Mouse (Mus musculus) limb, embryonic 10.5 days (tissue): ENCODE results near the gene Csf3. TPM values are rescaled to one million over a fixed set of nuclear protein-coding genes. Genes with fewer than 3 reads are reported as not detected.
A peak's percentile ranks its signal among the peaks of the same experiment; 100 is the strongest.

Experiments used
- DNase-seq: peaks from one replicate; pipeline ENCODE4 v3.0.0-alpha.2; 2017; ENCODE audit warnings: low spot score
- H3K27ac ChIP-seq: fragments of 300-500 bp; sonication (generic); 2 replicates; pipeline ENCODE4 v1.5.1; 2016; ENCODE audit warnings: mild to moderate bottlenecking
- H3K27me3 ChIP-seq: fragments of 300-500 bp; sonication (generic); 2 replicates; pipeline ENCODE4 v1.6.1; 2016; ENCODE audit warnings: low read depth, mild to moderate bottlenecking; ENCODE audit not compliant: poor library complexity, severe bottlenecking
- H3K36me3 ChIP-seq: fragments of 300-500 bp; sonication (generic); 2 replicates; pipeline ENCODE4 v1.6.1; 2016; ENCODE audit warnings: mild to moderate bottlenecking, moderate library complexity
- H3K4me1 ChIP-seq: fragments of 300-500 bp; sonication (generic); 2 replicates; pipeline ENCODE4 v1.6.1; 2016
- H3K4me3 ChIP-seq: fragments of 300-500 bp; sonication (generic); 2 replicates; pipeline ENCODE4 v1.5.1; 2016; ENCODE audit warnings: mild to moderate bottlenecking, moderate library complexity
- H3K9me3 ChIP-seq: fragments of 300-500 bp; sonication (generic); replicated peaks from 2 replicates; pipeline ENCODE4 v1.6.1; 2016; ENCODE audit warnings: mild to moderate bottlenecking
- WGBS: fragments of 180-500 bp; shearing (Covaris S2); methylation state at CpG from one replicate; pipeline ENCODE4 v1.1.7; 2016; 5-methylcytosine and 5-hydroxymethylcytosine counted together
- polyA plus RNA-seq: library from polyadenylated mRNA; unstranded; fragments of >200 nt; fragmentation: Nextera tagmentation; extraction: Ambion mirVana; gene quantifications from 2 replicates; pipeline ENCODE4 v1.2.1, GENCODE M21; 2016

Gene Csf3
- polyA plus RNA-seq, 1 experiment from 2014 or later: not detected

DNA sequence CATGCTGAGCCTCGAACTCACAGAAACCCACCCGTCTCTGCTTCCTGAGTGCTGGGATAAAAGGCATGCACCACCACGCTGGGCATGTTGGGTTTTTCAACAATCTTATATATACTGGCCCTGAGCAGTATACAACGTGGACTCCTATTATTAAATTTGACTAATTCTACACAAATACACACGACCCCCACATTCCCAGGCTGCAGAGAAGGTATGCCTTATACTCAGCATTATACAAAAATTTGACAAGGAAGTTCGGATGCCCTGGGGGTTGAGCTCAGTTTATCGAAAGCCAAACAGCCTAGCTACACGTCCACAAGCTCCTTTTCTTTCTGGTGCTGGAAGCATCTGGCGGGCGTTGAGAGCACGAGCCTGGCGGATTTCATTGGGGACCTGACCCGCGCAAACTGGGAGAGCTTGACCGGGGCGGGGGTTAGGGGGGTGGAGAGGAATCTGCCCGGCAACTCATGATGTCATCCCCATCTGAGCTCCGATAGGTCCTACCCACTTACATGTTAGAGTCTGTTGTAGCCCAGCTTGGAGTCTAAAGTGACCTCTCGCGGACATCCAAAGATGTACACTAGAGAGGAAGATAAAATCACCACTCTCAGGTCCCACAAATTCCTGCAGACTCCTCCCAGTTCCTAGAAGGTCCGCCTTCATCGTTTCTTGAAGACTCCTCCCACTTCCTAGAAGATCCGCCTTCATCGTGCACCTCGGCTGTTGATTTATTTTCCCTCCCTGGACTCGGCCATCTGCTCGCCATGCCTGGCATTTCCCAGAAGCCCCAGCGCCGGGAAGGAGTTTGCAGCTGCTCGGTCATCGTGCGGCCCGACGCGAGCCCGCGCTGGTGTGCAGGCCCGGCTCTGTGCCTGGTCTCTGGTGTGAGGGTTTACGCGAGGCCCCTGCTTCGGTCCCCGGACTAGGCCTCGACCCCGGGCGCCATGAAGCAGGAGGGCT is 19.0 kb upstream of the Csf3 start, which contains the start of gene Psmd3:
TSS of gene Psmd3 (plus strand) at position 769 of the 960 bp plus-strand sequence.
- Histone ChIP-seq H3K27ac (peak within 1 kb of the TSS; percentile 95), H3K27me3 (no peaks in the 10 kb centered on the region), H3K36me3 (peaks cover 26% of the 10 kb centered on the region), H3K9me3 (no peaks in the 10 kb centered on the region), H3K4me3 (peak within 1 kb of the TSS; percentile 100), H3K4me1 (peaks cover 14% of the 10 kb centered on the region)
- 7% methylated on average over 45 of the region's 45 CpGs for WGBS
- peak; percentile 99 for DNase-seq

DNA sequence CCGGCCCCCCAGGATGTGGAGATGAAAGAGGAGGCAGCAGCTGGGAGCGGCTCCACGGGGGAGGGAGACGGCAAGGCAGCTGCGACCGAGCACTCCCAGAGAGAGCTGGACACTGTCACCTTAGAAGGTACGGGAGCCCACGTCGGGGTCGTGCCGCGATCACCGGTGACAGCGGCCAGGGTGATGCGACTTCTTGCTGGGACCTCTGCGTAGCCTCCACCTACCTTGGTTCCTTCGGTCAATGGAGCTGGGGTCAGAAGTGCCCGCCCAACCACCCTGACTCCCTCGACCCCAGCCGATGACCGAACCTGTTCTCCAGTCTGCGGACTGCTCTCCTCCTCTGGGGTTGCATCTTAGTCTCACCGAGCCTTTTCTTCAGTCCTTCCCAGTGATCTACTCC is 18.3 kb upstream of the Csf3 start:
- peaks cover 14% of the 10 kb centered on the region for H3K4me1 ChIP-seq
- H3K4me3 ChIP-seq: peak overlapping the region; percentile 100
- WGBS: under 1% methylated on average over 23 of the region's 23 CpGs
- peaks cover 34% of the 10 kb centered on the region for H3K36me3 ChIP-seq
- H3K27ac ChIP-seq: peak overlapping the region; percentile 95
- H3K27me3 ChIP-seq: no peaks in the 10 kb centered on the region
- no peaks in the 10 kb centered on the region for H3K9me3 ChIP-seq
- no peak for DNase-seq

DNA sequence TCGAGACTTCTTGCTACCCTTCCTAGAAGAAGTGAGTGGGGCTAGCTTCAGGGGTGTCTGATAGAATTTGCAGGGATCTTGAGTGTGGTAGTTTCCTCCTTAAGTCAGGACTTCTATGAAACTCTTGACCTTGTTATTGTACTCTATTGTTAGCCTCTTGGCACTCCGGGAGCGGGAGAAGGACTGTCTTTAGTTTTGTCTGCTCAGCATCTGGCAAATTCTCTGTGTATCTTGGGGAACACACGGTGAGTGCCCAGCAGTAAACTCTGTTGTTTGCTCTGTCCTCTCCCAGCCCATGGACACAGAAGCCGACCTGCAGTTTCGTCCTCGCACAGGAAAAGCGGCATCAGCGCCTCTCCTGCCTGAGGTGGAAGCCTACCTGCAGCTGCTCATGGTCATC is 15.4 kb upstream of the Csf3 start:
- DNase-seq: no peak
- Histone ChIP-seq H3K27me3 (no peaks in the 10 kb centered on the region), H3K9me3 (no peaks in the 10 kb centered on the region), H3K4me3 (no peak overlapping the region), H3K36me3 (peaks cover 59% of the 10 kb centered on the region), H3K4me1 (peaks cover 14% of the 10 kb centered on the region), H3K27ac (no peak overlapping the region)
- whole genome bisulfite sequencing: 95% methylated on average over 9 of the region's 9 CpGs

GRCm38 (mm10) chr11:98686976-98687375 is 14.1 kb upstream of the Csf3 start:
- WGBS: 91% methylated on average over 4 of the region's 4 CpGs
- H3K36me3 ChIP-seq: peaks cover 73% of the 10 kb centered on the region
- no peaks in the 10 kb centered on the region for H3K27me3 ChIP-seq

GRCm38 (mm10) chr11:98688009-98688408 is 13.1 kb upstream of the Csf3 start:
- no peaks in the 10 kb centered on the region for H3K9me3 ChIP-seq
- 86% methylated on average over 8 of the region's 8 CpGs for WGBS
- no peaks in the 10 kb centered on the region for H3K27me3 ChIP-seq
- H3K4me3 ChIP-seq: no peak overlapping the region
- DNase-seq: no peak
- peaks cover 8% of the 10 kb centered on the region for H3K4me1 ChIP-seq
- no peak overlapping the region for H3K27ac ChIP-seq
- peaks cover 83% of the 10 kb centered on the region for H3K36me3 ChIP-seq

More at GRCm38 (mm10) chr11:98686976-98687375, 14.1 kb upstream of the Csf3 start:
- H3K4me1 ChIP-seq: peaks cover 8% of the 10 kb centered on the region
- H3K4me3 ChIP-seq: no peak overlapping the region
- no peak for DNase-seq
- H3K9me3 ChIP-seq: no peaks in the 10 kb centered on the region
- no peak overlapping the region for H3K27ac ChIP-seq

- H3K4me3 ChIP-seq: no peak overlapping the region
- H3K36me3 ChIP-seq: peaks cover 91% of the 10 kb centered on the region
- no peak overlapping the region for H3K27ac ChIP-seq
- H3K4me1 ChIP-seq: no peaks in the 10 kb centered on the region
- no peaks in the 10 kb centered on the region for H3K27me3 ChIP-seq
- no peaks in the 10 kb centered on the region for H3K9me3 ChIP-seq
- 84% methylated on average over 13 of the region's 13 CpGs for WGBS
- no peak for DNase-seq
Measured at GRCm38 (mm10) chr11:98693201-98693600, 7.9 kb upstream of the Csf3 start.

GRCm38 (mm10) chr11:98693746-98694145 is 7.3 kb upstream of the Csf3 start:
- no peak overlapping the region for H3K27ac ChIP-seq
- whole genome bisulfite sequencing: 95% methylated on average over 9 of the region's 9 CpGs
- H3K36me3 ChIP-seq: peaks cover 86% of the 10 kb centered on the region
- H3K9me3 ChIP-seq: no peaks in the 10 kb centered on the region
- H3K4me3 ChIP-seq: no peak overlapping the region
- no peaks in the 10 kb centered on the region for H3K4me1 ChIP-seq
- H3K27me3 ChIP-seq: no peaks in the 10 kb centered on the region
- no peak for DNase-seq

DNA sequence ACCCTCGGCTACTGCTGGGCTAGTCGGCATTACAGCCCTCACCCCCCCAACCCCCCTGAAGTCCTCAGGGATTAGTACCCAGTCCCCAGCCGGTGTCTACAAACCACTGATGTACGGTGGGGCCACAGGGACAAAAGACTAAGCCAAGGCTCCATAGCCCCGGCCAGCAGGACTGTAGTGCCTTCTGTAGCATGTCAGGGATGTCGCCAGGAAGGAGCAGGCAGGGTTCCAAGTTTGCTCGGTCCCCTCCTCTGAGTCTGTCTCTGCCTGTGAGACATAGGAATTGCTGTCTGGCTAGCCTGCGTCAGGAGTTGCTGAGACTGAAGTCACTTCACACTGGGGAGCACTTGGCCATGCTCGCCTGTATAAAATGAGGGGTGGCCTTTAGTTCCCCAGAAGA is 6.8 kb upstream of the Csf3 start:
- Histone ChIP-seq H3K36me3 (peaks cover 82% of the 10 kb centered on the region), H3K4me3 (no peak overlapping the region), H3K4me1 (no peaks in the 10 kb centered on the region), H3K27ac (no peak overlapping the region), H3K27me3 (no peaks in the 10 kb centered on the region), H3K9me3 (no peaks in the 10 kb centered on the region)
- no peak for DNase-seq
- 90% methylated on average over 9 of the region's 9 CpGs for WGBS

DNA sequence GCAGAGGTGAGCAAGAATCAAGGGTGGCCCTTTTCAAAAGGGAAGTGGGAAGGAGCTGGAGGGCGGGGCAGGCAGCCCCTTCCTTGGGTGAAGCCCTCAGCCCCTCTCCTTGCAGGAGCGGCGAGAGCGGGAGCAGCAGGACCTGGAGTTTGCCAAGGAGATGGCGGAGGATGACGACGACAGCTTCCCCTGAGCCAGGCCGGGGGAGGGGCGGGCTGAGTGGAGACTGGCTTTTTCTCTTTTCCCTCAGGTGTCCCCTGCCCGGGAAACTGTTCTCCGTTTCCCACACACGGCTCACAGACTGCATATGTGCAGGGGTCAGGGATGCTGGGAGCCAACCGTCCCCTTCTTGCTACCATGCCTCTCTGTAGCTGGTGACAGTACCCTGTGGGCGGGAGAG is 5.7 kb upstream of the Csf3 start:
- DNase-seq: no peak
- no peaks in the 10 kb centered on the region for H3K9me3 ChIP-seq
- 0 out of 2 replicates have a peak, but pooled peaks cover 2% of the 10 kb centered on the region for H3K27me3 ChIP-seq
- no peak overlapping the region for H3K27ac ChIP-seq
- peaks cover 5% of the 10 kb centered on the region; the same call in 1 of the 2 replicates for H3K4me1 ChIP-seq
- peaks cover 71% of the 10 kb centered on the region for H3K36me3 ChIP-seq
- no peak overlapping the region for H3K4me3 ChIP-seq
- WGBS: 82% methylated on average over 14 of the region's 14 CpGs

DNA sequence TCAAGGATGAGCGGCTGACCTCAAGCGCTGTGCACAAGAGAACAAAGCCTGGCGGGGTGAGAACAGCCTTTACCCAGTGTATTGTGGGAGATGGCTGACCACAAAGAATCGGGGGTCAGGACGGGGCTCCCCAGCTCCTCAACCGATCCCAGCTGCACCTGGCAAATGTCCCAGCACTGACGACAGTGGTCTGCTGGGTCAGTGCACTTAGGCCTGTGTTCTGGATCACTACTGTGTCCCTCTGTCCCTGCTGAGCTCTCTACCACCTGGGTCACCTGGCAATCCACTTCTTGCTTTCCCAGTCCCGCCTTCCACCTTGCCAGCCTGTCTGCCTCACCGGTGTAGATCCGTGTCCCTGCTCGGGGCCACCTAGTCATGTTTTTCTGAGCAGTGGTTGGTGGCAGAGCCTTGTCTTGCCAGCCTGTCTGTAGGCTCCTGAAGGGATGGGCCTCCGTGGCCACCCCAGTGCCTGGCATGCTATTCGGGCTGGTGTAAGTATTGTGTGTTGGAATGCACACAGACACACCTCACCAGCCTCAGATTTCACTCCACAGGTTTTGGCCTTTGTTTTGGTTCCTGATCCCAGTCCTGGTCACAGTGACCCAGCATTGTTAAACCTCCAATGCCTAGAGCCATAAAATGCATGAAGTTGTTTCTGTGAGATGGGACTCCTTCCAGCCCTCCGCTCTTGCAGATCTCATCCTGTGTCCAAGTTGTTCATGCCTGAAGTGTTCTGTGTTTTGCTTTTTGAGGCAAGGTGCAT is 4.4 kb upstream of the Csf3 start:
- peaks cover 59% of the 10 kb centered on the region for H3K36me3 ChIP-seq
- peaks cover 18% of the 10 kb centered on the region for H3K4me1 ChIP-seq
- DNase-seq: no peak
- no peak overlapping the region for H3K27ac ChIP-seq
- 89% methylated on average over 14 of the region's 14 CpGs for WGBS
- no peak overlapping the region for H3K4me3 ChIP-seq
- peaks cover 14% of the 10 kb centered on the region; the same call in 1 of the 2 replicates for H3K27me3 ChIP-seq
- H3K9me3 ChIP-seq: no peaks in the 10 kb centered on the region

- DNase-seq: no peak
- Histone ChIP-seq H3K36me3 (peaks cover 53% of the 10 kb centered on the region), H3K4me1 (peaks cover 23% of the 10 kb centered on the region), H3K4me3 (no peak overlapping the region), H3K27ac (no peak overlapping the region), H3K27me3 (peaks cover 20% of the 10 kb centered on the region; the same call in 1 of the 2 replicates), H3K9me3 (no peaks in the 10 kb centered on the region)
- 92% methylated on average over 12 of the region's 12 CpGs for WGBS
Measured at GRCm38 (mm10) chr11:98697225-98697624, 3.8 kb upstream of the Csf3 start.

DNA sequence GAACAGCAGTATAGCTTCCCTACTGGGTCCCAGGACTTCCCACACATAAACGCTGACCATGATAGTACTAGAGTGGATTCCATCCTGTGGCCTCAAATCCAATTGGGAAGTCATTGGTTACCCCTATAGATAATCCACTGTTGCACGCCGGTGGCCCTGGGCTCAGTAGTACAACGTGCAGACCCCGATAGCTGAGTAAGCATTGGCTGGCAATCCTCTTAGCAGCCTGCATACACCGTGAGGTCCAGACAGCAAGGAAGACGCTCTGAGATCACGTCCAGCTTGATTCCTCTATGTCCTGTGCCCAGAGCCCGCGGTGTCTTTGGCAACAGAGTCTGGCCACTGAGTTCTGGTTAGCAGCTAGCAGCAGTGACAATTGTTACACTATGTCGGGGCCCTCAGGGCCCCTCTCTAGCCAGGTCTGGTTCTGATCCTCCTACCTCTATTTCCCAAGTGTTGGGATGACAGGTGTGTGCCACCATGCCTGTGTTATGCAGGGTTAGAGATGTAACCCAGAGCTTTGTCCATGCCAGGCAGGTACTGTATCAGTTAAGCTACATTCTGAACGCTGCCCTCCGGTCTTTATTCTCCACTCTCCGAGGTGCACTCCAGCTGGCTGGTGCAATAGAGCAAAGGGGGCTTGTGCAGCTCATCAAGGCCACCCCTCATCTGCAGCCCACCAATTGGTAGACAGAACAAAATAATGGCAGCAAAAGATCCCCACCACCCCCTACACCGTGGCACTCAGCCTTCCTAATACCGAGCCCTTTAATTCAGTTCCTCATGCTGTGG is 2.0 kb upstream of the Csf3 start:
- Histone ChIP-seq H3K4me1 (peaks cover 28% of the 10 kb centered on the region), H3K27me3 (peaks cover 22% of the 10 kb centered on the region; the same call in 1 of the 2 replicates), H3K9me3 (no peaks in the 10 kb centered on the region), H3K36me3 (peaks cover 37% of the 10 kb centered on the region), H3K27ac (no peak overlapping the region), H3K4me3 (no peak overlapping the region)
- WGBS: 87% methylated on average over 16 of the region's 16 CpGs
- DNase-seq: no peak
